Mouse (Mus musculus) intestine, embryonic 14.5 days (tissue): ENCODE results near the gene Olig1. TPM values are rescaled to one million over a fixed set of nuclear protein-coding genes. Genes with fewer than 3 reads are reported as not detected.
A peak's percentile ranks its signal among the peaks of the same experiment; 100 is the strongest.

ENCODE experiments used
- ATAC-seq: fragments of 200-750 bp; cut with Nextera tagmentation; replicated peaks from 2 replicates; pipeline ENCODE4 v1.8.0; 2017; ENCODE audit warnings: low read depth, moderate number of reproducible peaks, moderate TSS enrichment, moderate library complexity; ENCODE audit not compliant: low FRiP score, low TSS enrichment
- DNase-seq: peaks from one replicate; pipeline ENCODE4 v3.0.0-alpha.2; 2018; ENCODE audit warnings: low spot score
- H3K27ac ChIP-seq: fragments of 300-500 bp; sonication (generic); 2 replicates; pipeline ENCODE4 v1.5.1; 2014; ENCODE audit warnings: low read depth, mild to moderate bottlenecking, control low read depth
- H3K27me3 ChIP-seq: fragments of 300-500 bp; sonication (generic); replicated peaks from 2 replicates; pipeline ENCODE4 v1.6.1; 2014; ENCODE audit warnings: low read length, control low read depth; ENCODE audit not compliant: control insufficient read depth, insufficient read depth
- H3K36me3 ChIP-seq: fragments of 300-500 bp; sonication (generic); 2 replicates; pipeline ENCODE4 v1.6.1; 2014; ENCODE audit warnings: low read length, control low read depth; ENCODE audit not compliant: control insufficient read depth, insufficient read depth
- H3K4me1 ChIP-seq: fragments of 300-500 bp; sonication (generic); replicated peaks from 2 replicates; pipeline ENCODE4 v1.6.1; 2014; ENCODE audit warnings: low read length, control low read depth, mixed read lengths; ENCODE audit not compliant: control insufficient read depth, insufficient read depth
- H3K4me2 ChIP-seq: fragments of 300-500 bp; sonication (generic); 2 replicates; pipeline ENCODE4 v1.6.1; 2014; ENCODE audit warnings: low read length
- H3K4me3 ChIP-seq: fragments of 300-500 bp; sonication (generic); 2 replicates; pipeline ENCODE4 v1.5.1; 2014; ENCODE audit warnings: low read depth, low read length, control low read depth, mixed read lengths
- H3K9ac ChIP-seq: fragments of 300-500 bp; sonication (generic); 2 replicates; pipeline ENCODE4 v1.6.1; 2014; ENCODE audit warnings: mild to moderate bottlenecking, low read length
- H3K9me3 ChIP-seq: fragments of 300-500 bp; sonication (generic); 2 replicates; pipeline ENCODE4 v1.6.1; 2016; ENCODE audit warnings: low read length, control low read depth; ENCODE audit not compliant: control insufficient read depth
- WGBS: fragments of 180-500 bp; shearing (Covaris S2); extraction: QIAGEN DNeasy Blood & Tissue Kit; methylation state at CpG from one replicate; pipeline ENCODE4 v1.1.7; 2014; 5-methylcytosine and 5-hydroxymethylcytosine counted together
- polyA plus RNA-seq: library from polyadenylated mRNA; unstranded; fragments of >200 nt; fragmentation: Nextera tagmentation; extraction: Ambion mirVana; gene quantifications from 2 replicates; pipeline ENCODE4 v1.2.1, GENCODE M21; 2014

Gene Olig1
- polyA plus RNA-seq, 1 experiment from 2014 or later: 0.14 TPM

GRCm38 (mm10) chr16:91265972-91266371 lies 3.6 kb upstream of the Olig1 start:
- Histone ChIP-seq H3K27ac (no peak overlapping the region), H3K4me3 (no peak overlapping the region), H3K9me3 (no peaks in the 10 kb centered on the region), H3K36me3 (no peaks in the 10 kb centered on the region), H3K4me2 (no peak overlapping the region), H3K4me1 (0 out of 2 replicates have a peak, but pooled peaks cover 3% of the 10 kb centered on the region), H3K27me3 (peaks cover 75% of the 10 kb centered on the region), H3K9ac (no peak overlapping the region)
- WGBS: 84% methylated on average over 6 of the region's 6 CpGs
- ATAC-seq (no peak), DNase-seq (no peak)

GRCm38 (mm10) chr16:91268724-91269452 lies 684 bp upstream of the Olig1 start:
- ATAC-seq (no peak), DNase-seq (no peak)
- peak overlapping the region; percentile 56; the same call in 1 of the 2 replicates for H3K4me2 ChIP-seq
- 5% methylated on average over 13 of the region's 13 CpGs for WGBS
- 0 out of 2 replicates have a peak, but pooled peaks cover 3% of the 10 kb centered on the region for H3K4me1 ChIP-seq
- H3K9ac ChIP-seq: no peak overlapping the region
- no peak overlapping the region for H3K4me3 ChIP-seq
- no peaks in the 10 kb centered on the region for H3K36me3 ChIP-seq
- peaks cover 93% of the 10 kb centered on the region for H3K27me3 ChIP-seq
- no peaks in the 10 kb centered on the region for H3K9me3 ChIP-seq
- H3K27ac ChIP-seq: no peak overlapping the region

GRCm38 (mm10) chr16:91270212-91270971 lies 820 bp downstream of the Olig1 start:
- ATAC-seq (no peak), DNase-seq (peak; percentile 59)
- Histone ChIP-seq H3K9ac (no peak overlapping the region), H3K27me3 (peaks cover 100% of the 10 kb centered on the region), H3K27ac (no peak overlapping the region), H3K4me1 (0 out of 2 replicates have a peak, but pooled peaks cover 3% of the 10 kb centered on the region), H3K4me2 (peak overlapping the region; percentile 56), H3K9me3 (no peaks in the 10 kb centered on the region), H3K4me3 (peak overlapping the region; percentile 34), H3K36me3 (no peaks in the 10 kb centered on the region)
- 1% methylated on average over 57 of the region's 63 CpGs for WGBS

- no peak for ATAC-seq
- H3K9ac ChIP-seq: no peak overlapping the region
- H3K4me2 ChIP-seq: no peak overlapping the region
- 0 out of 2 replicates have a peak, but pooled peaks cover 3% of the 10 kb centered on the region for H3K4me1 ChIP-seq
- no peak overlapping the region for H3K4me3 ChIP-seq
- peak; percentile 66 for DNase-seq
- no peaks in the 10 kb centered on the region for H3K36me3 ChIP-seq
- no peaks in the 10 kb centered on the region for H3K9me3 ChIP-seq
- H3K27ac ChIP-seq: no peak overlapping the region
- WGBS: 2% methylated on average over 29 of the region's 29 CpGs
- H3K27me3 ChIP-seq: peaks cover 99% of the 10 kb centered on the region
Measured at GRCm38 (mm10) chr16:91270982-91271549, 1.5 kb downstream of the Olig1 start.

- Histone ChIP-seq H3K4me1 (0 out of 2 replicates have a peak, but pooled peaks cover 3% of the 10 kb centered on the region), H3K27me3 (peaks cover 99% of the 10 kb centered on the region), H3K27ac (no peak overlapping the region), H3K9me3 (no peaks in the 10 kb centered on the region), H3K4me3 (no peak overlapping the region), H3K36me3 (no peaks in the 10 kb centered on the region), H3K4me2 (no peak overlapping the region), H3K9ac (no peak overlapping the region)
- 3% methylated on average over 20 of the region's 20 CpGs for WGBS
- ATAC-seq: no peak
- no peak for DNase-seq
Measured at GRCm38 (mm10) chr16:91271634-91272033, 2.1 kb downstream of the Olig1 start.

- Histone ChIP-seq H3K4me3 (no peak overlapping the region), H3K9ac (no peak overlapping the region)
- 52% methylated on average over 4 of the region's 4 CpGs for WGBS
Measured at GRCm38 (mm10) chr16:91280516-91280915, 10.9 kb downstream of the Olig1 start.

GRCm38 (mm10) chr16:91292080-91292479 lies 22.5 kb downstream of the Olig1 start:
- H3K4me2 ChIP-seq: no peak overlapping the region
- H3K36me3 ChIP-seq: no peaks in the 10 kb centered on the region
- H3K9ac ChIP-seq: no peak overlapping the region
- WGBS: 78% methylated on average over 7 of the region's 7 CpGs
- ATAC-seq (no peak), DNase-seq (no peak)
- H3K4me3 ChIP-seq: no peak overlapping the region
- no peak overlapping the region for H3K27ac ChIP-seq
- no peaks in the 10 kb centered on the region for H3K27me3 ChIP-seq
- H3K4me1 ChIP-seq: no peaks in the 10 kb centered on the region
- no peaks in the 10 kb centered on the region for H3K9me3 ChIP-seq

More at GRCm38 (mm10) chr16:91280516-91280915, 10.9 kb downstream of the Olig1 start:
- H3K36me3 ChIP-seq: no peaks in the 10 kb centered on the region
- H3K4me1 ChIP-seq: no peaks in the 10 kb centered on the region
- H3K27ac ChIP-seq: no peak overlapping the region
- no peaks in the 10 kb centered on the region for H3K9me3 ChIP-seq
- H3K4me2 ChIP-seq: no peak overlapping the region
- no peak for ATAC-seq
- no peak for DNase-seq
- peaks cover 22% of the 10 kb centered on the region for H3K27me3 ChIP-seq

- ATAC-seq (no peak), DNase-seq (no peak)
- Histone ChIP-seq H3K4me1 (no peaks in the 10 kb centered on the region), H3K27me3 (no peaks in the 10 kb centered on the region), H3K4me3 (no peak overlapping the region), H3K9ac (no peak overlapping the region), H3K36me3 (no peaks in the 10 kb centered on the region), H3K9me3 (no peaks in the 10 kb centered on the region), H3K27ac (no peak overlapping the region), H3K4me2 (no peak overlapping the region)
- WGBS: 81% methylated on average over 11 of the region's 11 CpGs
Measured at GRCm38 (mm10) chr16:91292719-91293333, 23.3 kb downstream of the Olig1 start.
